Mouse (Mus musculus): ENCODE data around the gene Adgrd1.

GRCm38 (mm10) chr5:129142801-129143200, 46.3 kb downstream of the Adgrd1 start:
- TF ChIP-seq POLR2A (IDR thresholded peaks at IDR 0.05; ENCODE audit: low read depth, low read length): no peak
- no peak for TF ChIP-seq CTCF (conservative IDR thresholded peaks at IDR 0.05 in 1 of 2, IDR thresholded peaks at IDR 0.05 in 1 of 2; ENCODE audit: low read depth in 2 of 2, low read length in 2 of 2)
- no peak for TF ChIP-seq TCF12 (IDR thresholded peaks at IDR 0.05; ENCODE audit: low read depth, low read length)
- no peak for TF ChIP-seq RCOR1 (conservative IDR thresholded peaks at IDR 0.05; ENCODE audit: low read depth, low read length)
